Mouse (Mus musculus): ENCODE measurements around the gene 5031439G07Rik.
"Not testable (repeated sequence)": the region's sequence is repeated elsewhere in the genome, so short reads cannot be mapped to it uniquely, and the experiment has no call there.

The 5031439G07Rik gene

GRCm38 (mm10) chr15:84958331-84958730, 30.0 kb downstream of the 5031439G07Rik start:
- no peak for DNase-seq (ENCODE audit: extremely low spot score, low read depth, low spot score)

DNA sequence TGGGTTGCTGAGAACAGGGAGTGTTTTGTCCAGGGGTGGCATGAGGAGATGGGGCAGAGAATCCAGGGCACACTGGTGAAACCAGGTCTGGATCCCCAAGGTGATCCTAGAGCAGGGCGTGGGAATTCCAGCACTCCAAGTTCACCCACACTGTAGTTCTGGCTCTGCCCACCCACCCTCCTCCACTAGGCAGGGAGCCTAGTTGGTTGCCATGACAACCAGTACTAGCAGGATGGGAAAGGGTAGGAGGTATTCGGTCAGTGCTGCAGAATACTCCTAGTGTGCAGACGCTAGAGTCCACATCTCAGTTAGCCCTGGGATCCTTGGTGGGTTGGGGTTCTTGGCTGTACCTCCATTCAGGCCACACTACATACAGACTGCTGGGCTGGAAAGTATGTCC, 30.5 kb downstream of the 5031439G07Rik start:
- DNase-seq (ENCODE audit: extremely low spot score, low read depth, low spot score) = no peak

- no peak for DNase-seq (ENCODE audit: extremely low spot score, low read depth, low spot score)
Observed at GRCm38 (mm10) chr15:84953259-84953658, 35.1 kb downstream of the 5031439G07Rik start.

GRCm38 (mm10) chr15:84950053-84950452, 38.3 kb downstream of the 5031439G07Rik start:
- DNase-seq (ENCODE audit: extremely low spot score, low read depth, low spot score) = no peak

DNA sequence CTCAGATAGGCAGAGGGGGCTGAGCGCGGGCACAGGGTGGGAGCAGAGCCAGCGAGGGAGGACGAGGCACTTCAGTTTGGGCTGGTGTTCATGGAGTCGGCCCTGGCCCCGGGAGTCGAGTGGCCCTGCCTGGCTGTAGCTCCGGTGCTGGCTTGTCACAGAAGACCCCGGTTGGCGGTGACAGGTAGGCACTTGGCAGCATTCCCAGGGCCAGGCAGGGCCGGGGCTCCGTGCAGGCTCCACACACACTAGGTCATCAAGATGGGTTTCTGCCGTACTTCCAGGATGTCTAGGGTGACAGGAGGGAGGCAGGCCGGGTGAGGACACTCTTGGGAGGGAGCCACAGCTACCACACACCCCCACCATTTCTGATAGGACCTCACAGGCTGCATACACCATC, 39.4 kb downstream of the 5031439G07Rik start:
- DNase-seq (ENCODE audit: extremely low spot score, low read depth, low spot score) = no peak

GRCm38 (mm10) chr15:84944319-84944718, 44.0 kb downstream of the 5031439G07Rik start:
- DNase-seq (ENCODE audit: extremely low spot score, low read depth, low spot score) = no peak

GRCm38 (mm10) chr15:84942647-84943285, 45.6 kb downstream of the 5031439G07Rik start:
- DNase-seq (ENCODE audit: extremely low spot score, low read depth, low spot score) = no peak

- no peak for DNase-seq (ENCODE audit: extremely low spot score, low read depth, low spot score)
Observed at GRCm38 (mm10) chr15:84940102-84940501, 48.2 kb downstream of the 5031439G07Rik start.

- no peak for DNase-seq (ENCODE audit: extremely low spot score, low read depth, low spot score)
Observed at GRCm38 (mm10) chr15:84934901-84935300, 53.5 kb downstream of the 5031439G07Rik start.

- no peak for DNase-seq (ENCODE audit: extremely low spot score, low read depth, low spot score)
Observed at GRCm38 (mm10) chr15:84932351-84932750, 56.0 kb downstream of the 5031439G07Rik start.

- no peak for DNase-seq (ENCODE audit: extremely low spot score, low read depth, low spot score)
Observed at GRCm38 (mm10) chr15:84925495-84926018, 62.8 kb downstream of the 5031439G07Rik start.

DNA sequence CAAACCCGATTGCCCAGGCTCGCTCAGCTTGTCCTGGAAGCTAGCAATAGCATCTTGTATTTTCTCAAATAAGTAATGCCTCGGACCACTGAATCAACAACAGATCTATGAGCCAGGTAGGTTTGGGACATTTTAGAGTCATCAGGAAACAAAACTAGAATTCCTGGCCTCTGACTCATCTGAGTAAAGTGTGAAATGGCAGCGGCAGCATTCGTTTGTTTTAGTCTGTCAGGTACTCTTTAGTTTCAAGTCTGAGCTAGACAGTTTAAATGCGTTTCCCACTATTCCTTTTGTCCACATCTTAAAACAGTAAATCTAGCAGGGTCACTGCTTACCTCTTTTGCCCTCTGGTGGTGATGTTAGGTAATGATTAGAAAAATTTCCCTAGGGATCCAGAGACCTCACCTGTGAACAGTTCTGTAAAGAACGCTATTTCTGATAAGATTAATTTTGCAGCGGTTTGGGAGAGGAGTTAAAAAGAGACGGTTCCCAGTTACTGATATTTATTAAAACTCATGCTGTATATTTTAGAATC, 63.5 kb downstream of the 5031439G07Rik start:
- DNase-seq (ENCODE audit: extremely low spot score, low read depth, low spot score) = peak; percentile 62

DNA sequence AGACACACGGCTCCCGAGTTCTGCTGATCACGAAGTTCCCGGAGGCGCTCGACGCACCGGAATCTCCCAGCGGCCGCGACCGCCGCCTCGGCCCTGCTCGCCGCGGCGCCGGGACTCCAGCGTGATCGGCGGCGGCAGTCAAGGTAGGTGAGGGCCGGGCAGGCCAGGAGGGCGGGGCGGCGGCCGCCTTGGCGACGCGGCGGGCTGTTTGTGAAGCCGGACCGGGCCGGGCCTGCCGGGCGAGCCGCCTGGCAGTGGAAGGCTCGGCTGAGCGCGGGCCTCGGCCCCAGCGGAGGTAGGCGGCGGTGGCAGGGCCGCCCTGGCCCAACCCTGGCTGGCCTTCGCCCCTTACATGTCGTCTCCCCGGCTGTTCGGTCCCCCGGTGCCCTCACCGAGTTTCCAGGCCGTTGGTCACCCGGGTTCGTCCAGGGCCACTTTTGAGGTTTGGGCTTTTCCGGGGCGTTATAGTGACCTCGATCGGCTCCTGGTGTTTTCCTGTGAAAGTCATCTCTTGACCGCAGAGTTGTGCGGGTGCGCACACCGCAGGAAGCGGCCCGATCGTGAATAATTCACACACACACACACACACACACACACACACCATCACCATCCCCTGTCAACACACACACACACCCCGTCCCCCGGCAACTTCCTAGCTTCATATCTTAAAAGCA, 64.7 kb downstream of the 5031439G07Rik start:
- no peak for DNase-seq (ENCODE audit: extremely low spot score, low read depth, low spot score)

- DNase-seq (ENCODE audit: extremely low spot score, low read depth, low spot score) = peak; percentile 93
Observed at GRCm38 (mm10) chr15:84922884-84923507, 65.4 kb downstream of the 5031439G07Rik start, which contains the start of gene Nup50. Gene Nup50 (plus strand): TSS chr15:84923411.

- no peak for DNase-seq (ENCODE audit: extremely low spot score, low read depth, low spot score)
Observed at GRCm38 (mm10) chr15:84919938-84920337, 68.4 kb downstream of the 5031439G07Rik start, which contains the start of gene Gm29666. Gene Gm29666 (minus strand): TSS chr15:84920038.

GRCm38 (mm10) chr15:84913201-84913600, 75.2 kb downstream of the 5031439G07Rik start:
- no peak for DNase-seq (ENCODE audit: extremely low spot score, low read depth, low spot score)

DNA sequence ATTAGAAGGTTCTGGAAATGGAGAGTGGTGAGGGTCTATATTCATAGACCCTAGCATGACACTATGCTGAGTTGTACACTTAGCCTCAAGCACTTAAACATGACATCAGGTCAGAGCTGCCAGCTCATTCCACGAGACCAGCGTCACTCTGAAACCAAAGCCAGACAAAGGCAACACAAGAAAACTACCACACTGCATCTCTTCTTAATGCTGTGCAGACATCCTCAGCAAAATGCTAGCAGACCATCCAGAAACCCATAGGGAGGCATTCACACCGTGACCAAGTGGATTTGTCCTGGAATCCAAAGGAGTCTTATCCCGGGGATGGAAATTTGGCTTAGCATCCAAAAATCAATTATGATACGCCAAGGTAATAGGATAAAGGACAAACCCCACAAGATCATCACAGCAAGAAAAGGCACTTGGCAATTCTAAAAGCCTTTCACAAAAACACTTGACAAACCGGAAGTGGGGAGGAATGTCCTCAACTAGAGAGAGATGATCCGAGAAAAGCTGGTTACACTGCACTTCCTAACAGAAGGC, 84.4 kb downstream of the 5031439G07Rik start:
- no peak for DNase-seq (ENCODE audit: extremely low spot score, low read depth, low spot score)

GRCm38 (mm10) chr15:84898077-84898476, 90.3 kb downstream of the 5031439G07Rik start:
- DNase-seq (ENCODE audit: extremely low spot score, low read depth, low spot score) = no peak

- no peak for DNase-seq (ENCODE audit: extremely low spot score, low read depth, low spot score)
Observed at GRCm38 (mm10) chr15:84896664-84897063, 91.7 kb downstream of the 5031439G07Rik start.

DNA sequence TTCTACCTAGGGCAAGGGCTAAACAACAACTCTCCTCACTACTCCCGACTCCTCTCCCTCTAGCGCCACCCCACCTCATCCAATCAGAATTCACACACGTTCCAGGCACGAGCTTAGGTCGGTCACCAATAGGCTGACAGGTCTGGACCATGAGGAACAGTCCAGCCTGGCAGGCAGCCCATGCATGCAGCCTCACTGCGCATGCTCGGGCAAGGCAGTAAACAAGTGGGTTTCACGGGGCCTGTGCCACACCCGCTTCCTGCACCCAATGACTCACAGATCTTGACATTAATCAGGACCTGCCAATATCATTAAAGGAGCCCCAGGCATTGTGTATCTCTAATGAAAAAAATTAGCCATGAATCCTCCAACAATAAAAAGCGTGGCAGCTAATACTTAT, 92.1 kb downstream of the 5031439G07Rik start:
- DNase-seq (ENCODE audit: extremely low spot score, low read depth, low spot score) = not testable (repeated sequence)
